Mouse (Mus musculus) hindbrain, embryonic 11.5 days (tissue): ENCODE measurements around the gene Samd11. TPM values are rescaled to one million over a fixed set of nuclear protein-coding genes. Genes with fewer than 3 reads are reported as not detected.
A peak's percentile ranks its signal among the peaks of the same experiment; 100 is the strongest.

Source experiments
- ATAC-seq: fragments of 200-750 bp; cut with Nextera tagmentation; 2 replicates; pipeline ENCODE4 v1.8.0; 2017; ENCODE audit warnings: mild to moderate bottlenecking, moderate TSS enrichment, moderate library complexity; ENCODE audit not compliant: low FRiP score
- DNase-seq: peaks from one replicate; pipeline ENCODE4 v3.0.0-alpha.2; 2015; ENCODE audit warnings: low spot score
- H3K27ac ChIP-seq: fragments of 300-500 bp; sonication (generic); 2 replicates; pipeline ENCODE4 v1.5.1; 2014; ENCODE audit warnings: mild to moderate bottlenecking, low read depth, low read length
- H3K27me3 ChIP-seq: fragments of 300-500 bp; sonication (generic); 2 replicates; pipeline ENCODE4 v1.6.1; 2014; ENCODE audit warnings: mild to moderate bottlenecking, low read length, moderate library complexity, mixed read lengths; ENCODE audit not compliant: control insufficient read depth, insufficient read depth
- H3K36me3 ChIP-seq: fragments of 300-500 bp; sonication (generic); 2 replicates; pipeline ENCODE4 v1.6.1; 2014; ENCODE audit warnings: mild to moderate bottlenecking, low read length, moderate library complexity, mixed read lengths; ENCODE audit not compliant: control insufficient read depth, insufficient read depth
- H3K4me1 ChIP-seq: fragments of 300-500 bp; sonication (generic); replicated peaks from 2 replicates; pipeline ENCODE4 v1.6.1; 2014; ENCODE audit warnings: low read length, mixed read lengths; ENCODE audit not compliant: control insufficient read depth, insufficient read depth
- H3K4me2 ChIP-seq: fragments of 300-500 bp; sonication (generic); replicated peaks from 2 replicates; pipeline ENCODE4 v1.6.1; 2014; ENCODE audit warnings: mild to moderate bottlenecking, low read depth, low read length
- H3K4me3 ChIP-seq: fragments of 300-500 bp; sonication (generic); 2 replicates; pipeline ENCODE4 v1.5.1; 2014; ENCODE audit warnings: low read depth, low read length
- H3K9ac ChIP-seq: fragments of 300-500 bp; sonication (generic); 2 replicates; pipeline ENCODE4 v1.6.1; 2014; ENCODE audit warnings: low read depth, low read length
- H3K9me3 ChIP-seq: fragments of 300-500 bp; sonication (generic); 2 replicates; pipeline ENCODE4 v1.6.1; 2016; ENCODE audit warnings: low read length; ENCODE audit not compliant: control insufficient read depth
- WGBS: fragments of 180-500 bp; shearing (Covaris S2); extraction: QIAGEN DNeasy Blood & Tissue Kit; methylation state at CpG from one replicate; pipeline ENCODE4 v1.1.7; 2014; 5-methylcytosine and 5-hydroxymethylcytosine counted together
- polyA plus RNA-seq: library from polyadenylated mRNA; unstranded; fragments of >200 nt; fragmentation: Nextera tagmentation; extraction: Ambion mirVana; gene quantifications from 2 replicates; pipeline ENCODE4 v1.2.1, GENCODE M21; 2014

Samd11 gene
- 1.8 and 3.1 TPM in 2 replicates for polyA plus RNA-seq

DNA sequence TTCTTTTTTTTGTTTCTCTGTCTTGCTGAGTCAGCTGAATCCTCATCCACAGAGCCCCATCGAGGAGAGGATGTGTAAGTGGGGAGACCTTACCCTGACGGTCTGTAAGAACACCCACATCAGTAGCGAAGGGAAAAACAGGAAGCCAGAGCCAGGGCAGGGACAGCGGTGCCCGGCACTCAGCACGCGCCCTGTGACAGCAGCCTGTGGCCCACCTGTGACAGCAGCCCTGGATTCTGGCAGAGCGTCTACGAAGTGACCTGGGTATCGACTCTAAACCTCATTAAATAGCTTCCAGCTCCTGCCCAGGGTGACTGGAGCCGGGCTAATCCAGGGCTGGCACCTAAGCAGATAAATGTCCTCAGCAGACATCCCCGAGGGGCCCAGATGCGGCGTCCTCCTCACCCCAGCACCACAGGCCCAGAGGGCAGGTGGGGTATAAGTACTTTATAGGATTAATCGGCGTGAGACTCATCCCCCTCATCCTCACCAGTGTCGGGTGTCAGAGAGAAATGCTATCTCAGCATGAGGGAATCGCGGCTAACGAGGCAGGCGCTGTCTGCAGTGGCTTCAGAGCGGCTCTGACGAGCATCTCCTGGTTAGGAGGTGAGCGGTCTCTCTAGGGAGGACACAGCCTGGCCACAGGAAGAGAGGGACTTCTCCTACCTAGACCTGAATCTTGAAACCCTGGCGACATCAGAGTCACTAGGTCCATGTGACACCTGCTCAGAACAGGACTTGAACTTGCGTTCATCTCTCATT is at the start of gene Samd11:
TSS of gene Samd11 (minus strand) at position 580 of the 762 bp plus-strand sequence.
- WGBS: 1% methylated on average over 26 of the region's 26 CpGs
- H3K36me3 ChIP-seq: no peaks in the 10 kb centered on the region
- peak; percentile 53 for ATAC-seq
- peak within 1 kb of the TSS; percentile 6; the same call in 1 of the 2 replicates for H3K4me2 ChIP-seq
- no peaks in the 10 kb centered on the region for H3K9me3 ChIP-seq
- peaks cover 22% of the 10 kb centered on the region for H3K27me3 ChIP-seq
- peak; percentile 43 for DNase-seq
- H3K9ac ChIP-seq: no peak within 1 kb of the TSS
- H3K4me3 ChIP-seq: peak within 1 kb of the TSS; percentile 2; the same call in 1 of the 2 replicates
- H3K4me1 ChIP-seq: 0 out of 2 replicates have a peak, but pooled peaks cover 2% of the 10 kb centered on the region
- no peak within 1 kb of the TSS for H3K27ac ChIP-seq

DNA sequence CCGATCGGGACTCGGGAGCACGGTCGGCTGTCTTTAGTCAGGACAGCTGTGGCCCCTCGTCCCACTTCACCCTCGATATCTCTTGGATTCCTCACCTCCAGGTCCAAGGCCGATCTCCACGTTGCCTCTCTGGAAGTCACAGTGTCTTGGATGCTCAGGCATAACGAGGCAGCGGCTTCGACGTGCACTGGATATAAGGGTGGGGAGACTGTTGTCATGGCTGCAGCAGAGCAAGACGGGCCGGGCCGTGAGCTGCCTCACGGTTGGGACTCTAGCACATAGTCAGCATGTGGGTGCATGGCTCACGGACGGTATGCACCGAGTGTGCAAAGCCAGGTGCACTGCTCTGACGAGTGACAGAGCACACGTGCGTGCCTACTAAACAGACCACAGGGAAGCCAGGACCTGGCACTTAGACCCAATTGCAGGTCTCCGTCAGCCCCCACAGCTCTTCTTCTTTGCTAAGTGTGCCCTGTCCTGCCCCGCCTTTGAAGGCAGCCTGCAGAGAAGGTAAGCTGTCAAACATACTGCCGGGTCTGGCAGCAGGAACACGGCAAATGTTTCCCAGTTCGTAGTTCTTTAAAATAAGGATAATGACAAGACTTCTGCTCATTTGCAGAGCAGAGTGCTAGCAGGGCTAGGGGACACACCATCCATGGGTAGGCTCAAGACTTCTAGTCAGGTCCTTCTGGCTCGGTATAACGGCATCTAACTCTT is 938 bp downstream of the Samd11 start:
- Histone ChIP-seq H3K4me3 (peak overlapping the region; percentile 2; the same call in 1 of the 2 replicates), H3K27ac (no peak overlapping the region)
- peak; percentile 53 for DNase-seq

DNA sequence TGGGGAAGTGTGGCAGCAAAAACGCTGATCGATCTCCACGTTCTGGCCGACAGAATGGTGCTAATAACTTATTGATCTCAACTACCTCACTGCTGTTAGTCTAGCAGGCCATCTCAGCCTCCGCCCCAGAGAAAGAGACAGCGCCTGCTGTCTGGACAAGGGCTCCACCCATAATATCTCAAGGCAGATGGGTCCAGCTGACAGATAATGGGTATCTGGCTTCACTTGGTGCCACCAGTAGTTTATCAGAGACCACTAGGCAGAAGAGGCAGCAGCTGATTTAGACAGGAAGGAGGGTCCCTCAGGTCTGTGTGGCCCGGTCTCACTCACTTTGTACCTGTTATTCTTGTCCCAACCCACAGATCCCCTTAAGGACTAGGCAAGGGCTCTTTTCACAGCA is 2.4 kb downstream of the Samd11 start:
- H3K27ac ChIP-seq: peak overlapping the region; percentile 61; the same call in 1 of the 2 replicates

More for the DNA sequence above, 938 bp downstream of the Samd11 start:
- peak; percentile 63; the same call in 1 of the 2 replicates for ATAC-seq
- Histone ChIP-seq H3K36me3 (no peaks in the 10 kb centered on the region), H3K4me2 (peak overlapping the region; percentile 6; the same call in 1 of the 2 replicates), H3K27me3 (peaks cover 22% of the 10 kb centered on the region), H3K9me3 (no peaks in the 10 kb centered on the region), H3K4me1 (0 out of 2 replicates have a peak, but pooled peaks cover 2% of the 10 kb centered on the region), H3K9ac (no peak overlapping the region)
- WGBS: 2% methylated on average over 30 of the region's 30 CpGs

DNA sequence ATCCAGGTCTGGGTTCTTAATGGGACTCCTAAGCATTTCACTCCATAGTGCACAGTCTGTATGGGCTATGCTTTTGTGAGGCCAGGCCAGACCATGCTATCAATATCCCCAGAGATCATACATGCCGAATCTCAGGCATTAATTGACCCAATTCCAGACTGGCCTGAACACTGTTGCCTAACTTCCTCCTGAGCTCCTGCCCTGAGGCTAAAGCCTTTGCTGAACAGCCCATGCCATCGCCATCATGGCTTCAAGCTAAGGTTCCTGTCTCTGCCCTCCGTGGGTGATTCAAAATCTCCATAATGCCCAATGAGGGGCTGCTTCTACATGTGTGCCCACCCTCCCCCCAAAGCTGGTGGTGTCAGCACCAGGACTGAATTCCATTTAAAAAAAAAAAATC is 2.8 kb downstream of the Samd11 start:
- no peak for DNase-seq
- H3K9me3 ChIP-seq: no peaks in the 10 kb centered on the region
- H3K4me2 ChIP-seq: no peak overlapping the region
- peak overlapping the region; percentile 61; the same call in 1 of the 2 replicates for H3K27ac ChIP-seq
- H3K4me1 ChIP-seq: 0 out of 2 replicates have a peak, but pooled peaks cover 2% of the 10 kb centered on the region
- H3K4me3 ChIP-seq: no peak overlapping the region
- 0 out of 2 replicates have a peak, but pooled peaks cover under 1% of the 10 kb centered on the region for H3K36me3 ChIP-seq
- WGBS: 38% methylated on average over 3 of the region's 3 CpGs
- H3K9ac ChIP-seq: no peak overlapping the region
- peaks cover 22% of the 10 kb centered on the region for H3K27me3 ChIP-seq
- peak; percentile 28; the same call in 1 of the 2 replicates for ATAC-seq

More for the DNA sequence above, 2.4 kb downstream of the Samd11 start:
- 46% methylated on average over 7 of the region's 7 CpGs for WGBS
- no peak overlapping the region for H3K4me2 ChIP-seq
- peaks cover 22% of the 10 kb centered on the region for H3K27me3 ChIP-seq
- no peak overlapping the region for H3K9ac ChIP-seq
- no peak for DNase-seq
- no peak overlapping the region for H3K4me3 ChIP-seq
- H3K36me3 ChIP-seq: no peaks in the 10 kb centered on the region
- 0 out of 2 replicates have a peak, but pooled peaks cover 2% of the 10 kb centered on the region for H3K4me1 ChIP-seq
- peak; percentile 46 for ATAC-seq
- no peaks in the 10 kb centered on the region for H3K9me3 ChIP-seq

DNA sequence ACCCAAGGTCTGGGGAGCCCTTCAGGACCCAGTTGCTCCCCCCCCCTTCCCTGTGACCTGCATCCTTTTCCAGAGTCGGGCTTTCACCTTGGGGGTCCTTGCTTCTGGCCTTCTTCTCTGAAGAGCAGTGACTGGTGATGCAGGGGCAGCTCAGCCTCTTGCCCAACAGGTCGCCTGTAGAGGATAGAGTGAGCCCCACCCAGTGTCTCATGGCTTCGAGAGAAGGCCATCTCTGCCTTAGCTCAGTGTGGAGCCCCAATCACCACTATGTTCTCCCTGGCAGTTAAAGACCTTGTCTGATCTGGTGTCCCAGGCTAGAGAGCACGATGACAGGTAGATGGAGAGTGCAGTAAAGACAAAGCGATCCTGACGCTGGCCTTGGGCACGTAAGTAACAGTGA is 3.3 kb downstream of the Samd11 start:
- WGBS: 24% methylated on average over 7 of the region's 7 CpGs
- Histone ChIP-seq H3K27me3 (peaks cover 22% of the 10 kb centered on the region), H3K36me3 (0 out of 2 replicates have a peak, but pooled peaks cover 3% of the 10 kb centered on the region), H3K27ac (peak overlapping the region; percentile 61; the same call in 1 of the 2 replicates), H3K9ac (no peak overlapping the region), H3K4me3 (no peak overlapping the region), H3K9me3 (no peaks in the 10 kb centered on the region), H3K4me1 (0 out of 2 replicates have a peak, but pooled peaks cover 2% of the 10 kb centered on the region), H3K4me2 (no peak overlapping the region)
- ATAC-seq: 0 out of 2 replicates have a peak, but pooled peaks have one; percentile 12
- no peak for DNase-seq

DNA sequence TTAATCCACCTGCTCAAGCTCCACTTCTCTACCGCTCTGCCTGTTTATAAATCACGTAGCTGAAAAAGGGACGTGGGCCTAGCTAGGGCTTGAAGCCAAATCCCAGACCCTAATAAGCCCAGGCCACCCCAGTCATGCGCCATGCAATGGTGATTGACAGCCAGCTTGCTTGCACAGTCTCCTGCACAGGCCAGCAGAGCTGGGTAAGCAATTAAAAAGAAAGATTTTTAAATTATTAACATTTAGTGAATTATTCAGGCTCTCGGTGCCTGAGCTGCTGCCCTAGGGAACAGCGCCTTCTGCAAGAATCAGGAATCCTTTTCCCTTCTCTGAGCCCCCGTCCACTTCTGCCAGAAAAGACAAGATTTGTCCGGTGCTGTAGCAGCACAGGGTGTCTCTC is 4.4 kb downstream of the Samd11 start:
- peaks cover 22% of the 10 kb centered on the region for H3K27me3 ChIP-seq
- H3K4me3 ChIP-seq: no peak overlapping the region
- 0 out of 2 replicates have a peak overlapping the region, but pooled peaks have one; percentile 1 for H3K27ac ChIP-seq
- no peak for ATAC-seq
- 0 out of 2 replicates have a peak, but pooled peaks cover 2% of the 10 kb centered on the region for H3K4me1 ChIP-seq
- WGBS: 77% methylated on average over 8 of the region's 8 CpGs
- DNase-seq: no peak
- 0 out of 2 replicates have a peak, but pooled peaks cover 8% of the 10 kb centered on the region for H3K36me3 ChIP-seq
- no peaks in the 10 kb centered on the region for H3K9me3 ChIP-seq
- no peak overlapping the region for H3K4me2 ChIP-seq
- no peak overlapping the region for H3K9ac ChIP-seq

DNA sequence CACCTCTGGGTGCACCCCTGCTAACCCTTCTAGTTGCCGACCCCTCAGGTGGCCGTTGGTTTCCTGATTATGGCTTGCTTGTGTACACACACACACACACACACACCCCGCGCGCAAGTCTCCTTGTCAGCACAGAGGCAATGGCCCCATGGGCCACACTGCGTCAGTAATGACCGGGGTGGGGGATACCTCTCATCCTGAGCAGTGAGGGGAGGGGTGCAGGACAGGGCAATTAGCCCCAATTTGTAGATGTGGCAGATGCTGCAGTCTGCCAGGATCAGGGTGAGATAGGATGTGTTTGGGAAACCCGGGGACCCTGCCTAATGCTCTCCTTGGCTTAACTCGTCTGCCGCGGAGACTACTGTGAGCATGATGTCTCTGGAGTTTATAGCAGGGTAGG is 5.9 kb downstream of the Samd11 start:
- no peak for DNase-seq
- H3K9ac ChIP-seq: no peak overlapping the region
- no peak overlapping the region for H3K27ac ChIP-seq
- no peak overlapping the region for H3K4me3 ChIP-seq
- 63% methylated on average over 11 of the region's 11 CpGs for WGBS
- no peak overlapping the region for H3K4me2 ChIP-seq
- ATAC-seq: no peak
- H3K9me3 ChIP-seq: no peaks in the 10 kb centered on the region
- 0 out of 2 replicates have a peak, but pooled peaks cover 9% of the 10 kb centered on the region for H3K36me3 ChIP-seq
- H3K4me1 ChIP-seq: no peaks in the 10 kb centered on the region
- H3K27me3 ChIP-seq: peaks cover 11% of the 10 kb centered on the region; the same call in 1 of the 2 replicates

DNA sequence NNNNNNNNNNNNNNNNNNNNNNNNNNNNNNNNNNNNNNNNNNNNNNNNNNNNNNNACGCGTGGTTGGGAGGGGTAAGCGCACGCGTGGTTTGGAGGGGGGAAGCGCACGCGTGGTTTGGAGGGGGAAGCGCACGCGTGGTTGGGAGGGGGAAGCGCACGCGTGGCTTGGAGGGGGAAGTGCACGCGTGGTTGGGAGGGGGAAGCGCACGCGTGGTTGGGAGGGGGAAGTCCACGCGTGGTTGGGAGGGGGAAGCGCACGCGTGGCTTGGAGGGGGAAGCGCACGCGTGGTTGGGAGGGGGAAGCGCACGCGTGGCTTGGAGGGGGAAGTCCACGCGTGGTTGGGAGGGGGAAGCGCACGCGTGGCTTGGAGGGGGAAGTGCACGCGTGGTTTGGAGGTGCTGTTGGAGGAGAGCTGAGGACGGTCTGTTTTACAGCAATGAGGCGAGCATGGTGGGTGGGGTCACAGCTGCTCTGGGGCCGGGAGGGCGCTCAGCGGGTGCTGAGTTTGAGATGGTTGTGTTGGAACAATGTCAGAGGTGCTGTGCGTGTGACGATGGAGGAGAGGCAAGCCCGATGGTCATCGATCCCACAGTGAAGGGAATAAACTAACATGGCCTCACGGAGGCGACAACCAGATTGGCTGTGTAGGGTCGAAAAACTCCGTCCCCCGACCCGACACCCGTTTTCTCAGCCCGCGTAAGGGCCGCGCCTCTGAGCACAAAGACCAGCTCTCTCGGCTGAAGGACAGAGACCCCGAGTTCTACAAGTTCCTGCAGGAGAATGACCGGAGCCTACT is 18.6 kb downstream of the Samd11 start:
- Histone ChIP-seq H3K9ac (peak overlapping the region; percentile 77), H3K4me2 (peak overlapping the region; percentile 50), H3K4me1 (0 out of 2 replicates have a peak, but pooled peaks cover 3% of the 10 kb centered on the region), H3K9me3 (no peaks in the 10 kb centered on the region), H3K27ac (peak overlapping the region; percentile 88), H3K36me3 (peaks cover 6% of the 10 kb centered on the region), H3K4me3 (peak overlapping the region; percentile 94), H3K27me3 (no peaks in the 10 kb centered on the region)
- DNase-seq: peak; percentile 45
- no peak for ATAC-seq
- WGBS: 20% methylated on average over 50 of the region's 60 CpGs
